Mouse (Mus musculus) liver, embryonic 13.5 days (tissue): ENCODE data around the gene Cdk20. TPM values are rescaled to one million over a fixed set of nuclear protein-coding genes. Genes with fewer than 3 reads are reported as not detected.

Source experiments
- polyA plus RNA-seq: library from polyadenylated mRNA; unstranded; fragments of >200 nt; fragmentation: Nextera tagmentation; extraction: Ambion mirVana; gene quantifications from 2 replicates; pipeline ENCODE4 v1.2.1, GENCODE M21; 2015

Cdk20 gene
- polyA plus RNA-seq, 1 experiment from 2014 or later, result 3.8 TPM

Other genes starting within 250 kb of the Cdk20 start
- gene Cdc14b, start 157.0 kb upstream of the Cdk20 start, polyA plus RNA-seq, result 6.9 and 8.9 TPM in 2 replicates
- 21.6 and 25.1 TPM in 2 replicates for gene Aaed1, start 119.6 kb upstream of the Cdk20 start, polyA plus RNA-seq
- gene Ctsl, start 61.4 kb upstream of the Cdk20 start, polyA plus RNA-seq, result 125 and 152 TPM in 2 replicates
- not detected in 2 replicates for gene Fam240b, start 65.5 kb downstream of the Cdk20 start, polyA plus RNA-seq